Mouse (Mus musculus): ENCODE data around the gene 1700013H16Rik.

GRCm38 (mm10) chrX:53728967-53729366 is 28.7 kb downstream of the 1700013H16Rik start:
- TF ChIP-seq CTCF (IDR thresholded peaks at IDR 0.05; ENCODE audit: borderline replicate concordance, extremely low read depth, insufficient read depth, insufficient read length) = no peak
- no peak for TF ChIP-seq POLR2A (IDR thresholded peaks at IDR 0.05; ENCODE audit: borderline replicate concordance, extremely low read depth, insufficient read depth, insufficient read length, poor library complexity, severe bottlenecking)

Data from brain, embryonic 14.5 days (tissue).